22 mouse cellular contexts compared by ENCODE assay signal in genomic region chr3:97209351-97209750, GRCm38 (mm10). TPM values are rescaled to one million over a fixed set of nuclear protein-coding genes. Genes with fewer than 3 reads are reported as not detected.
DNase-seq lines count a peak whose midpoint lies in the region; ATAC-seq and TF ChIP-seq lines count a peak whose summit lies in the region.
"Had no signal": no experiment of that assay in that cellular context is flagged by ENCODE, and none has a peak within 500 bp of the region (broad histone marks: within the 10 kb centered on the region; RNA-seq: fewer than 3 reads in every experiment).

No protein-coding gene starts in this region.

- H3K9me3 ChIP-seq in forebrain, embryonic 16.5 days (ENCODE audit: control insufficient read depth, low read length), result no peaks in the 10 kb centered on the region
- H3K9me3 ChIP-seq: forebrain, embryonic 13.5 days; heart, embryonic 15.5 days; hindbrain, embryonic 15.5 days; intestine, embryonic 15.5 days; limb, embryonic 12.5 days; liver, embryonic 15.5 days; neural tube, embryonic 12.5 days had no signal

- 90% methylated on average over 9 of the region's 9 CpGs for WGBS in forebrain, embryonic 16.5 days

- no peak for ATAC-seq in forebrain, embryonic 16.5 days
- ATAC-seq: forebrain, embryonic 13.5 days; intestine, embryonic 15.5 days had no signal

- H3K4me3 ChIP-seq in gastrocnemius, adult 2 months, result no peak overlapping the region
- no peak overlapping the region for H3K4me3 ChIP-seq in forebrain, embryonic 16.5 days (replicated peaks; ENCODE audit: low read length)
- H3K4me3 ChIP-seq: forebrain, embryonic 13.5 days; heart, embryonic 15.5 days; hindbrain, embryonic 15.5 days; intestine, embryonic 15.5 days; limb, embryonic 12.5 days; liver, embryonic 15.5 days; neural tube, embryonic 12.5 days had no signal

- DNase-seq in gastrocnemius, adult 2 months, result peak; percentile 37
- DNase-seq in gastrocnemius, adult 8-10 months (ENCODE audit: low spot score in 2 of 2), result no peak
- peak; percentile 8 for DNase-seq in kidney, postnatal 10 days
- DNase-seq in kidney, postnatal 14 days, result no peak
- DNase-seq in MN1 (ENCODE audit: low spot score), result peak; percentile 69
- peak; percentile 75 to 81 for DNase-seq in cerebellum, postnatal 10 days
- no peak for DNase-seq in ovary, postnatal 14 days (ENCODE audit: low spot score)
- DNase-seq: adrenal gland, adult 8-10 months; kidney, adult 2 months; layer of hippocampus, adult 9-11 months; lung, postnatal 14 days; midbrain, embryonic 14.5 days; thymus, postnatal 4 days had no signal

- no peak for TF ChIP-seq CTCF in gastrocnemius, adult 2 months (IDR thresholded peaks at IDR 0.05)

- intact Hi-C loops in gastrocnemius, adult 2 months (cut with DNase I), result no loop called here

- H3K4me1 ChIP-seq in forebrain, embryonic 16.5 days (replicated peaks; ENCODE audit: control insufficient read depth, insufficient read depth, low read length), result no peaks in the 10 kb centered on the region
- H3K4me1 ChIP-seq: forebrain, embryonic 13.5 days; hindbrain, embryonic 15.5 days; limb, embryonic 12.5 days; liver, embryonic 15.5 days; neural tube, embryonic 12.5 days had no signal

- no peak overlapping the region for H3K9ac ChIP-seq in forebrain, embryonic 16.5 days (replicated peaks; ENCODE audit: low read depth, low read length)
- H3K9ac ChIP-seq: forebrain, embryonic 13.5 days; heart, embryonic 15.5 days; hindbrain, embryonic 15.5 days; intestine, embryonic 15.5 days; limb, embryonic 12.5 days; liver, embryonic 15.5 days; lung, embryonic 14.5 days; neural tube, embryonic 12.5 days had no signal

- H3K36me3 ChIP-seq in forebrain, embryonic 16.5 days (ENCODE audit: control insufficient read depth, insufficient read depth), result peaks cover 60% of the 10 kb centered on the region

- no peak overlapping the region for H3K4me2 ChIP-seq in forebrain, embryonic 16.5 days (ENCODE audit: low read length)
- H3K4me2 ChIP-seq: forebrain, embryonic 13.5 days; heart, embryonic 15.5 days; hindbrain, embryonic 15.5 days; intestine, embryonic 15.5 days; limb, embryonic 12.5 days; liver, embryonic 15.5 days; lung, embryonic 14.5 days; neural tube, embryonic 12.5 days had no signal

- no peak overlapping the region for H3K27ac ChIP-seq in gastrocnemius, adult 2 months
- H3K27ac ChIP-seq in forebrain, embryonic 16.5 days (ENCODE audit: low read length), result no peak overlapping the region
- H3K27ac ChIP-seq: forebrain, embryonic 13.5 days; heart, embryonic 15.5 days; hindbrain, embryonic 15.5 days; intestine, embryonic 15.5 days; limb, embryonic 12.5 days; liver, embryonic 15.5 days; neural tube, embryonic 12.5 days had no signal

- H3K27me3 ChIP-seq in forebrain, embryonic 16.5 days (replicated peaks; ENCODE audit: control insufficient read depth, insufficient read depth, low read length), result no peaks in the 10 kb centered on the region
- H3K27me3 ChIP-seq: forebrain, embryonic 13.5 days; heart, embryonic 15.5 days; hindbrain, embryonic 15.5 days; intestine, embryonic 15.5 days; limb, embryonic 12.5 days; liver, embryonic 15.5 days; neural tube, embryonic 12.5 days had no signal

RNA-seq across cellular contexts. Expression of gene Acp6, which starts 50.8 kb away (rescaled TPM):
- 10 to 100 TPM; 23.5 to 27.0 TPM for total RNA-seq in gastrocnemius, adult 2 months (2021)
- 10 to 100 TPM; 18.9 to 23.8 (median 20.7) TPM for total RNA-seq in gastrocnemius, adult 8-10 months (2022)
- 29.4 TPM in 2 replicates for polyA plus RNA-seq in forebrain, embryonic 16.5 days (2015; fragmentation: Nextera tagmentation; extraction: Ambion mirVana)

Comparison
In these comparisons a context has a peak if more than half of its experiments do, and no peak if none do; other contexts are left out.
1. DNase-seq: peak in gastrocnemius, adult 2 months (single experiment), kidney, postnatal 10 days (single experiment), MN1 (single experiment) and cerebellum, postnatal 10 days (2 of 2); none in gastrocnemius, adult 8-10 months (0 of 2), kidney, postnatal 14 days (single experiment) and ovary, postnatal 14 days (single experiment).